In the genomic region with DNA sequence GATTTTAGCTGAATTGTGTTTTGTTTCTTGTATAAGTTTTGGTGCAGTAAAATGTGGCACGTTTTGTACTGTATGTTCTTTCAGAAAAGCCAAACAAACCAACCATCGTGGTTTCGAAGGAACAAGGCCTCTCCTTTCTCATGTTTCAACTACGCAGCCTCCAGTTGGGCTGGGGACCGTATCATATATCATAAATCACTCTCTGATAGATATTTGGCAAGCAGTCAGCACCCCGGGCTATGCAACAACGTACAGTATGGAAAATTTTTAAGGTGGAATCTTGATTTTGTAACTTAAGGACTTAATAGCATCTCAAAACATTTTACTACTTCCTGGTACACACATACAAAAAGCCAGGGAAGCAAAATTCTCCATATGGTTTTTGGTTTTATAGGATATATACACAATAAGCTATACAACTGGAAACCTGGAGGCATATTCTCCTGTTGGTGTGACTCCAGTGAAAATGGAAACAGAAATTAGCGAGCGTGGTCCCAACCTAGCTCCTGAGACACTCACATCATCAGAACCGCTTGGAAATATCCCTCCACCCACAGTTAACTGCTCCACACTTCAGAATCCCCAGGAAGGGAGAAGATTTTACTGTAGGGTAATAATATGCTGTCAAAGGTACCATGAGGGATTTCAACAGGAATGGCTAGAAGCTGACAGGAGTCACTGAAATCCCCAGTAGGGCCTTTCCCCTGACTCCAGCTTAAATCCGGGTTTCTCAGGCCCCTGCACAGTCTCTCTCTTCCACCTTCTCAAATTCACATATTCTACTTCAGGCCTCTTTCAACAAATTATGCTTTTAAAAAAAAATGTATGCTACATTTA, we compare ENCODE assay signal across 12 mouse cellular contexts.
DNase-seq lines count a peak whose midpoint lies in the region; ATAC-seq lines count a peak whose summit lies in the region.
"Had no signal": no experiment of that assay in that cellular context is flagged by ENCODE, and none has a peak within 500 bp of the region (broad histone marks: within the 10 kb centered on the region; RNA-seq: fewer than 3 reads in every experiment).

No protein-coding gene starts in this region.

- H3K36me3 ChIP-seq in heart, embryonic 11.5 days (ENCODE audit: control insufficient read depth, insufficient read depth, low read length) = no peaks in the 10 kb centered on the region
- H3K36me3 ChIP-seq in liver, embryonic 11.5 days (ENCODE audit: control insufficient read depth, insufficient read depth, low read length) = no peaks in the 10 kb centered on the region
- no peaks in the 10 kb centered on the region for H3K36me3 ChIP-seq in embryonic facial prominence, embryonic 12.5 days
- no peaks in the 10 kb centered on the region for H3K36me3 ChIP-seq in forebrain, embryonic 10.5 days (replicated peaks)

- H3K4me1 ChIP-seq in heart, embryonic 11.5 days (ENCODE audit: control insufficient read depth, insufficient read depth, low read length) = peaks cover 15% of the 10 kb centered on the region
- no peaks in the 10 kb centered on the region for H3K4me1 ChIP-seq in liver, embryonic 11.5 days (replicated peaks; ENCODE audit: control insufficient read depth, insufficient read depth, low read length)
- H3K4me1 ChIP-seq in embryonic facial prominence, embryonic 12.5 days = peaks cover 32% of the 10 kb centered on the region
- no peaks in the 10 kb centered on the region for H3K4me1 ChIP-seq in forebrain, embryonic 10.5 days

- WGBS in heart, embryonic 11.5 days (ENCODE audit: insufficient replicate concordance) = 62% methylated on average over 11 of the region's 11 CpGs
- 65% methylated on average over 11 of the region's 11 CpGs for WGBS in liver, embryonic 11.5 days
- WGBS in embryonic facial prominence, embryonic 12.5 days = 20% methylated on average over 11 of the region's 11 CpGs
- WGBS in forebrain, embryonic 10.5 days = 90% methylated on average over 11 of the region's 11 CpGs

- H3K27me3 ChIP-seq in heart, embryonic 11.5 days (ENCODE audit: control insufficient read depth, insufficient read depth, low read length) = no peaks in the 10 kb centered on the region
- H3K27me3 ChIP-seq in liver, embryonic 11.5 days (replicated peaks; ENCODE audit: control insufficient read depth, insufficient read depth, low read length) = no peaks in the 10 kb centered on the region
- no peaks in the 10 kb centered on the region for H3K27me3 ChIP-seq in embryonic facial prominence, embryonic 12.5 days
- no peaks in the 10 kb centered on the region for H3K27me3 ChIP-seq in forebrain, embryonic 10.5 days (ENCODE audit: poor library complexity, severe bottlenecking)
- H3K27me3 ChIP-seq: CH12.LX had no signal

- no peaks in the 10 kb centered on the region for H3K9me3 ChIP-seq in heart, embryonic 11.5 days (replicated peaks; ENCODE audit: control insufficient read depth, low read length)
- no peaks in the 10 kb centered on the region for H3K9me3 ChIP-seq in liver, embryonic 11.5 days (ENCODE audit: control insufficient read depth, low read length)
- no peaks in the 10 kb centered on the region for H3K9me3 ChIP-seq in embryonic facial prominence, embryonic 12.5 days
- H3K9me3 ChIP-seq in forebrain, embryonic 10.5 days = no peaks in the 10 kb centered on the region

- no peak for DNase-seq in heart, adult 8-10 months (ENCODE audit: low spot score)
- no peak for DNase-seq in liver, embryonic 11.5 days (ENCODE audit: low spot score)
- no peak for DNase-seq in liver
- DNase-seq in mesoderm, embryonic 11.5 days (ENCODE audit: low read depth, low spot score) = peak; percentile 48
- DNase-seq in forebrain, embryonic 10.5 days (ENCODE audit: extremely low spot score, low spot score) = no peak
- no peak for DNase-seq in yolk sac, embryonic 10.5 days (ENCODE audit: low spot score)
- DNase-seq: cerebellum, adult 11-12 months; gastrocnemius, postnatal 36 days; thymus, postnatal 14 days had no signal

- no peak for ATAC-seq in heart, embryonic 11.5 days (replicated peaks; ENCODE audit: insufficient number of reproducible peaks, low FRiP score, low TSS enrichment)
- ATAC-seq in liver, embryonic 11.5 days (replicated peaks; ENCODE audit: low FRiP score) = no peak
- peak; percentile 82 for ATAC-seq in embryonic facial prominence, embryonic 12.5 days (ENCODE audit: insufficient number of reproducible peaks, insufficient read depth, low FRiP score, low TSS enrichment)

- H3K9ac ChIP-seq in heart, embryonic 11.5 days (ENCODE audit: low read depth, low read length) = no peak overlapping the region
- no peak overlapping the region for H3K9ac ChIP-seq in liver, embryonic 11.5 days (ENCODE audit: low read depth, low read length)
- no peak overlapping the region for H3K9ac ChIP-seq in embryonic facial prominence, embryonic 12.5 days

- H3K27ac ChIP-seq in heart, embryonic 11.5 days (ENCODE audit: low read depth, low read length) = peak overlapping the region; percentile 46; the same call in 1 of the 2 replicates
- peak overlapping the region; percentile 40; the same call in 1 of the 2 replicates for H3K27ac ChIP-seq in liver, embryonic 11.5 days (ENCODE audit: low read depth, low read length)
- peak overlapping the region; percentile 95 for H3K27ac ChIP-seq in embryonic facial prominence, embryonic 12.5 days
- H3K27ac ChIP-seq in forebrain, embryonic 10.5 days = no peak overlapping the region

- no peak overlapping the region for H3K4me2 ChIP-seq in heart, embryonic 11.5 days
- H3K4me2 ChIP-seq in liver, embryonic 11.5 days = no peak overlapping the region
- H3K4me2 ChIP-seq in embryonic facial prominence, embryonic 12.5 days (replicated peaks) = 0 out of 2 replicates have a peak overlapping the region, but pooled peaks have one; percentile 11

- H3K4me3 ChIP-seq in heart, embryonic 11.5 days (ENCODE audit: low read depth, low read length) = no peak overlapping the region
- H3K4me3 ChIP-seq in liver, embryonic 11.5 days (ENCODE audit: low read depth, low read length) = no peak overlapping the region
- no peak overlapping the region for H3K4me3 ChIP-seq in embryonic facial prominence, embryonic 12.5 days
- H3K4me3 ChIP-seq in forebrain, embryonic 10.5 days = no peak overlapping the region
